Mouse (Mus musculus): ENCODE results near the gene Sh3rf1. TPM values are rescaled to one million over a fixed set of nuclear protein-coding genes. Genes with fewer than 3 reads are reported as not detected.

Sh3rf1 gene
- polyA plus RNA-seq, 1 experiment from 2014 or later: 25.3 TPM

Other genes with a start within 250 kb of the Sh3rf1 start
- gene Clcn3, start 240.6 kb upstream of the Sh3rf1 start, polyA plus RNA-seq (2014; fragmentation: Nextera tagmentation; extraction: Ambion mirVana): 36.1 and 37.1 TPM in 2 replicates
- gene Nek1, start 230.7 kb upstream of the Sh3rf1 start, polyA plus RNA-seq (2014; fragmentation: Nextera tagmentation; extraction: Ambion mirVana): 24.9 and 30.4 TPM in 2 replicates

Measured in hindbrain, embryonic 11.5 days (tissue).